Mouse (Mus musculus) ES-Bruce4 (cell line): ENCODE results near the gene Cmas.

Experiments
- CTCF ChIP-seq: IDR thresholded peaks from one replicate; pipeline ENCODE4 v1.8.1; 2011; ENCODE audit warnings: low read depth, low read length
- EP300 ChIP-seq: IDR thresholded peaks from 2 replicates; pipeline ENCODE4 v1.6.1; 2011; ENCODE audit warnings: low read depth, low read length; ENCODE audit not compliant: insufficient read depth
- POLR2A ChIP-seq: IDR thresholded peaks from one replicate; pipeline ENCODE4 v1.8.1; 2011; ENCODE audit warnings: low read length; ENCODE audit not compliant: insufficient read depth

DNA sequence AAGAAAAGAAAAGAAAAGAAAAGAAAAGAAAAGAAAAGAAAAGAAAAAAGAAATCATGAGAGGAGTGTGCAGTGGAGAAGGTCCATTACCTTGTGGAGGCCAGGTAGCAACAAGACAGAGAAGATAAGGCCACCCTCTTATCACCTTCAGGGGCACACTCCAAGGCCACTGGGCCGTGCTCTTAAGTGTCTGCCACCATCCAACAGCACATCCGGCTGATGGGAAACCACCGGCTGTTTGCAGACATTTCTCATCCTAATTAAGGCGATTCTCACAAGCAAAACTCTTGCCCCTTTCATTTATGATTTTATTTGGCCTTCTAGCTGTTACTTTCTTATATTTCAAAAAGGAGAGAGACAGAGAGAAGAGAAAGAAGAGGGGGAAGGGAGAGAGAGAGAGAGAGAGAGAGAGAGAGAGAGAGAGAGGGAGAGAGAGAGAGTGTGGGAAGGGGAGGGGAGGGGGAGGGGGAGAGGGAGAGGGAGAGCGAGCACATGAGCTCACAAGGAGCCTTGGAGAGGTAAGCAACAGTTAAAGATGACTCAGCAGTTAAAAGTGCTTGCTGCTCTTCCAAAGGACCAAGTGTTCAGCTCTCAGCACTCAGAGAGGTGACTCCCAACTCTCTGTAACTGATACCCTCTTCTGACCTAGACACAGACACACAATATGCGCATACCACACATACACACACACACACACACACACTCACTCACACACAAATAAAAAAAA, 53.0 kb downstream of the Cmas start:
- TF ChIP-seq POLR2A (no peak), EP300 (no peak), CTCF (no peak)
